Mouse (Mus musculus) naive thymus-derived CD4-positive, alpha-beta T cell, adult 5 months (primary cell): ENCODE results near the gene Olfr1487. TPM values are rescaled to one million over a fixed set of nuclear protein-coding genes. Genes with fewer than 3 reads are reported as not detected.

Source experiments
- polyA plus RNA-seq: library from polyadenylated mRNA; unstranded; fragments of 100-300 nt; shearing (Covaris generic); gene quantifications from one replicate; pipeline ENCODE4 v1.2.1, GENCODE M21; 2017

The Olfr1487 gene
- not detected for polyA plus RNA-seq

DNA sequence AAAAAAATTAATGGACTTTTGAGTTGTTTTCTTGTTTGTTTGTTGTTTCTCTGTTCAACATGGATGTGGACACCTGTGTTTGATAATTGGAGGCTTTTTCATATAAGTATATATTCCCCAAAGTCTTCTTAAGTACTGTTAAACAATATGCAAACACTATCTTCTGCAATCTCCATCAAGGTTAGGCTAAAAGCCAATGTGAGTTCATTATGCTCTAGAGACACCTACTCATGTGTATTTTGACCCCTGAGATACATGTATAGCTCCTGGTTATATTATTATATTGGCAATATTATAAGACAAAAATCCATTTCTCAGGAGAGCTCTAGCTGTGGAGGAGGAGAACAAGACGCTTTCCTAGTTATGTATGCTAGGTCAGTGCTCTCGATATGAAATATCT is at the start of gene Olfr1487:
Gene Olfr1487, plus strand, starts transcription at position 301 of the 400 bp plus-strand sequence.

DNA sequence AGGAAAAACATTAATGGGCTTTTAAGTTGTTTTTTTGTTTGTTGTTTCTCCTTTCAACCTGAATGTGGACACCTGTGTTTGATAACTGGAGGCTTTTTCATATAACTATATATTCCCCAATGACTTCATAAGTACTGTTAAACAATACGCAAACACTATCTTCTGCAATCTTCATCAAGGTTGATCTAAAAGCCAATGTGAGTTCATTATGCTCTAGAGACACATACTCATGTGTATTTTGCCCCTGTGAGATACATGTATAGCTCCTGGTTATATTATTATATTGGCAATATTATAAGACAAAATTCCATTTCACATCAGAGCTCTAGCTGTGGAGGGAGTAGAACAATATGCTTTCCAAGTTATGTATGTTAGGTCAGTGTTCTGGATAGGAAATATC is 34.0 kb upstream of the Olfr1487 start, which contains the start of gene Olfr1484:
Gene Olfr1484, plus strand, starts transcription at position 301 of the 400 bp plus-strand sequence.

GRCm38 (mm10) chr19:13631321-13631720 is 14.1 kb downstream of the Olfr1487 start, which contains the start of gene Olfr1489:
Olfr1489 (plus strand) TSS chr19:13631621.

DNA sequence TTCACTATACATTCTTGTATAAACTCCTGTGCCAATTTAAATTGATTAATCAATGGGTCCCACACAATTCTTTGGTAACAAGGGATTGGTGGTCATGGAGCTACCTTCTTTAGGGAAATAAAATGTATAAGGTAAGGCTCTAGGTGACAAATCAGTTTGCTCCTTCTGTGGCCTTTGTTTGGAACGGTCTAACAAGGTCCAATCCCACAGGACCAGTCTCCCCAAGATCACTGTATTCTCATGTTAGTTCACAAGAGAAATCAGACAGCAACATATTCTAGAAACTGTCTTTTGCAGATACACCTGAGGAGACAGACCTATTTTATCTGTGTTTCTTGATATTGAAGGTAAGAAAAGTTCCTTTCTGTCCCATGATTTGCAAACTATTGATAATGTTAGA is 33.6 kb downstream of the Olfr1487 start, which contains the start of gene Olfr1490:
Gene Olfr1490, plus strand, starts transcription at position 301 of the 400 bp plus-strand sequence.

Other genes starting within 250 kb of the Olfr1487 start
- 0.39 TPM for gene Olfr1469, start 209.5 kb upstream of the Olfr1487 start, polyA plus RNA-seq
- not detected for gene Olfr1471, start 174.0 kb upstream of the Olfr1487 start, polyA plus RNA-seq
- gene Olfr1472, start 161.3 kb upstream of the Olfr1487 start, polyA plus RNA-seq, result not detected
- gene Olfr1474, start 147.8 kb upstream of the Olfr1487 start, polyA plus RNA-seq, result not detected
- gene Olfr1475, start 137.2 kb upstream of the Olfr1487 start, polyA plus RNA-seq, result not detected
- gene Olfr1477, start 116.8 kb upstream of the Olfr1487 start, polyA plus RNA-seq, result 0.11 TPM
- gene Olfr1480, start 89.5 kb upstream of the Olfr1487 start, polyA plus RNA-seq, result not detected
- not detected for gene Olfr1484, start 33.9 kb upstream of the Olfr1487 start, polyA plus RNA-seq
- not detected for gene Olfr1489, start 14.2 kb downstream of the Olfr1487 start, polyA plus RNA-seq
- not detected for gene Olfr1490, start 33.7 kb downstream of the Olfr1487 start, polyA plus RNA-seq
- not detected for gene Olfr1491, start 79.9 kb downstream of the Olfr1487 start, polyA plus RNA-seq
- not detected for gene Olfr1493-ps1, start 105.9 kb downstream of the Olfr1487 start, polyA plus RNA-seq
- not detected for gene Olfr1494, start 122.4 kb downstream of the Olfr1487 start, polyA plus RNA-seq
- not detected for gene Olfr1495, start 147.2 kb downstream of the Olfr1487 start, polyA plus RNA-seq
- not detected for gene Olfr1496, start 160.5 kb downstream of the Olfr1487 start, polyA plus RNA-seq
- gene Olfr1497, start 180.8 kb downstream of the Olfr1487 start, polyA plus RNA-seq, result not detected
- 0.22 TPM for gene Olfr1499, start 202.1 kb downstream of the Olfr1487 start, polyA plus RNA-seq
- not detected for gene Olfr1500, start 213.1 kb downstream of the Olfr1487 start, polyA plus RNA-seq
- 0.12 TPM for gene Olfr1501, start 233.3 kb downstream of the Olfr1487 start, polyA plus RNA-seq
- not detected for gene Olfr1502, start 244.4 kb downstream of the Olfr1487 start, polyA plus RNA-seq